Mouse (Mus musculus): ENCODE results near the gene Lmx1a.

- TF ChIP-seq POLR2A (IDR thresholded peaks at IDR 0.05; ENCODE audit: borderline replicate concordance, low read depth, low read length): no peak
- no peak for TF ChIP-seq CTCF (IDR thresholded peaks at IDR 0.05; ENCODE audit: low read depth, low read length)
Observed at GRCm38 (mm10) chr1:167784067-167784466, 95.0 kb downstream of the Lmx1a start.

Data from bone marrow macrophage, adult 2 months (primary cell).